Mouse (Mus musculus) heart, embryonic 11.5 days (tissue): Measurements from ENCODE around the gene Rpap1. TPM values are rescaled to one million over a fixed set of nuclear protein-coding genes. Genes with fewer than 3 reads are reported as not detected.
A peak's percentile ranks its signal among the peaks of the same experiment; 100 is the strongest.
"Not testable (repeated sequence)": the region's sequence is repeated elsewhere in the genome, so short reads cannot be mapped to it uniquely, and the experiment has no call there.

ENCODE experiments used
- ATAC-seq: fragments of 200-750 bp; cut with Nextera tagmentation; replicated peaks from 2 replicates; pipeline ENCODE4 v1.8.0; 2017; ENCODE audit warnings: moderate library complexity; ENCODE audit not compliant: insufficient number of reproducible peaks, low FRiP score, low TSS enrichment
- H3K27ac ChIP-seq: fragments of 300-500 bp; sonication (generic); 2 replicates; pipeline ENCODE4 v1.5.1; 2014; ENCODE audit warnings: mild to moderate bottlenecking, low read depth, low read length
- H3K27me3 ChIP-seq: fragments of 300-500 bp; sonication (generic); 2 replicates; pipeline ENCODE4 v1.6.1; 2014; ENCODE audit warnings: mild to moderate bottlenecking, low read length, mixed read lengths; ENCODE audit not compliant: control insufficient read depth, insufficient read depth
- H3K36me3 ChIP-seq: fragments of 300-500 bp; sonication (generic); 2 replicates; pipeline ENCODE4 v1.6.1; 2014; ENCODE audit warnings: mild to moderate bottlenecking, low read length, moderate library complexity, mixed read lengths; ENCODE audit not compliant: control insufficient read depth, insufficient read depth
- H3K4me1 ChIP-seq: fragments of 300-500 bp; sonication (generic); 2 replicates; pipeline ENCODE4 v1.6.1; 2014; ENCODE audit warnings: low read length; ENCODE audit not compliant: control insufficient read depth, insufficient read depth
- H3K4me2 ChIP-seq: fragments of 300-500 bp; sonication (generic); 2 replicates; pipeline ENCODE4 v1.6.1; 2014; ENCODE audit warnings: mild to moderate bottlenecking, moderate library complexity
- H3K4me3 ChIP-seq: fragments of 300-500 bp; sonication (generic); 2 replicates; pipeline ENCODE4 v1.5.1; 2014; ENCODE audit warnings: low read depth, low read length
- H3K9ac ChIP-seq: fragments of 300-500 bp; sonication (generic); 2 replicates; pipeline ENCODE4 v1.6.1; 2014; ENCODE audit warnings: mild to moderate bottlenecking, low read depth, low read length, moderate library complexity
- H3K9me3 ChIP-seq: fragments of 300-500 bp; sonication (generic); replicated peaks from 2 replicates; pipeline ENCODE4 v1.6.1; 2016; ENCODE audit warnings: low read length; ENCODE audit not compliant: control insufficient read depth
- WGBS: fragments of 180-500 bp; shearing (Covaris S2); extraction: QIAGEN DNeasy Blood & Tissue Kit; methylation state at CpG from one replicate; pipeline ENCODE4 v1.1.7; 2014; ENCODE audit not compliant: insufficient replicate concordance; 5-methylcytosine and 5-hydroxymethylcytosine counted together
- polyA plus RNA-seq: library from polyadenylated mRNA; unstranded; fragments of >200 nt; fragmentation: Nextera tagmentation; extraction: Ambion mirVana; gene quantifications from 2 replicates; pipeline ENCODE4 v1.2.1, GENCODE M21; 2014

Rpap1 gene
- polyA plus RNA-seq, 1 experiment from 2014 or later, result 16.2 TPM

DNA sequence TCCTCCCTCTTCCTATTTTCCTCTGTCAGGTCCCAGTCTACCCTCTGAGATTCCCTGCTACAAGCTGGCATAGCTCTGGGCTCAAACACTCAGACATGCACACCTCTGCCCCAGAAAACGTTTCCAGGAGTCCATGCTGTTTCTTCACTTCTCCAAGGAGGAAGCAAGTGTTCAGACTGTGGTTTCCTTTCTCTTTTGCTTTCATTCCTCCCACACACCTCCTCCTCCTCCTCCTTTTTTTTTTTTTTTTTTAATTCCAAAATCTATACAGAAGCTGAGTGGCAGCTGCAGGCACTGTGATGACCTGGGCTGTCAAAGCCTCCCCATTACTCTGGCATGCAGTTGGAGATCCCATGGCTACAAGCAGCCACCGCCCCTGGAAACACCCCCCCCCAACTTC, 46.8 kb downstream of the Rpap1 start:
- Histone ChIP-seq H3K4me1 (peaks cover 33% of the 10 kb centered on the region), H3K4me3 (no peak overlapping the region), H3K36me3 (peaks cover 3% of the 10 kb centered on the region; the same call in 1 of the 2 replicates), H3K4me2 (peak overlapping the region; percentile 100), H3K27me3 (peaks cover 31% of the 10 kb centered on the region), H3K27ac (no peak overlapping the region), H3K9me3 (no peaks in the 10 kb centered on the region), H3K9ac (no peak overlapping the region)
- ATAC-seq, result no peak
- 16% methylated on average over 2 of the region's 2 CpGs for WGBS

GRCm38 (mm10) chr2:119737124-119737523, 50.2 kb downstream of the Rpap1 start:
- peaks cover 12% of the 10 kb centered on the region for H3K27me3 ChIP-seq
- ATAC-seq, result no peak
- no peak overlapping the region for H3K27ac ChIP-seq
- H3K9me3 ChIP-seq, result no peaks in the 10 kb centered on the region
- 24% methylated on average over 12 of the region's 12 CpGs for WGBS
- H3K36me3 ChIP-seq, result peaks cover 20% of the 10 kb centered on the region
- H3K4me2 ChIP-seq, result peak overlapping the region; percentile 23; the same call in 1 of the 2 replicates
- no peak overlapping the region for H3K4me3 ChIP-seq
- H3K9ac ChIP-seq, result no peak overlapping the region
- H3K4me1 ChIP-seq, result peaks cover 5% of the 10 kb centered on the region

GRCm38 (mm10) chr2:119730735-119731134, 56.6 kb downstream of the Rpap1 start:
- H3K9me3 ChIP-seq, result no peaks in the 10 kb centered on the region
- ATAC-seq, result no peak
- no peak overlapping the region for H3K27ac ChIP-seq
- WGBS, result 86% methylated on average over 4 of the region's 4 CpGs
- no peaks in the 10 kb centered on the region for H3K27me3 ChIP-seq
- no peak overlapping the region for H3K4me2 ChIP-seq
- H3K36me3 ChIP-seq, result peaks cover 42% of the 10 kb centered on the region
- no peak overlapping the region for H3K4me3 ChIP-seq
- H3K4me1 ChIP-seq, result no peaks in the 10 kb centered on the region
- no peak overlapping the region for H3K9ac ChIP-seq

- H3K27me3 ChIP-seq, result no peaks in the 10 kb centered on the region
- no peak overlapping the region for H3K27ac ChIP-seq
- 76% methylated on average over 3 of the region's 3 CpGs for WGBS
- no peak overlapping the region for H3K4me2 ChIP-seq
- H3K4me3 ChIP-seq, result no peak overlapping the region
- ATAC-seq, result no peak
- H3K9me3 ChIP-seq, result no peaks in the 10 kb centered on the region
- H3K9ac ChIP-seq, result no peak overlapping the region
- no peaks in the 10 kb centered on the region for H3K4me1 ChIP-seq
- peaks cover 35% of the 10 kb centered on the region for H3K36me3 ChIP-seq
Observed at GRCm38 (mm10) chr2:119727762-119728416, 59.4 kb downstream of the Rpap1 start.

DNA sequence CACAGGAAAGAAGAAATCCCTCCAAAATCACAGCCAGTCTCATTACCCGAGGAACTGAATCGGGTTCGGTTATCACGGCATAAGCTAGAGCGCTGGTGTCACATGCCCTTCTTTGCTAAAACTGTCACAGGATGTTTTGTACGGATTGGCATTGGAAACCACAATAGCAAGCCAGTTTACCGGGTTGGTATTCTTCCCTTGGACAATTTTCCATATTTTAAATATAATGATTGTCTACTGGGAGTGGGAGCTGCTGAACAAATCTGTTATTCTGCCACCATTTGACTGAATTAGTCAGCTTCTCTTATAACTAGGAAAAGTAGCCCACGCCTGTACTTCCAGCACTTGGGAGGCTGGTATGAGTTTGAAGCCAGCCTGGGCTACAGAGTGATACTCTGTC, 66.3 kb downstream of the Rpap1 start:
- Histone ChIP-seq H3K9ac (no peak overlapping the region), H3K27ac (no peak overlapping the region), H3K4me1 (no peaks in the 10 kb centered on the region), H3K4me2 (no peak overlapping the region), H3K4me3 (no peak overlapping the region), H3K9me3 (no peaks in the 10 kb centered on the region), H3K36me3 (peaks cover 28% of the 10 kb centered on the region), H3K27me3 (no peaks in the 10 kb centered on the region)
- 94% methylated on average over 8 of the region's 8 CpGs for WGBS
- ATAC-seq, result no peak

GRCm38 (mm10) chr2:119715868-119716267, 71.5 kb downstream of the Rpap1 start:
- H3K4me2 ChIP-seq, H3K9me3 ChIP-seq, H3K27ac ChIP-seq, H3K9ac ChIP-seq, H3K4me1 ChIP-seq, H3K36me3 ChIP-seq, ATAC-seq, H3K4me3 ChIP-seq, H3K27me3 ChIP-seq: not testable (repeated sequence)
- 94% methylated on average over 2 of the region's 2 CpGs for WGBS

Other genes with a start within 250 kb of the Rpap1 start
- 0.27 and 0.45 TPM in 2 replicates for gene Exd1, start 239.9 kb downstream of the Rpap1 start, polyA plus RNA-seq
- gene Chp1, start 239.8 kb downstream of the Rpap1 start, polyA plus RNA-seq, result 46.5 and 48.9 TPM in 2 replicates
- 56.4 and 57.3 TPM in 2 replicates for gene Nusap1, start 169.2 kb downstream of the Rpap1 start, polyA plus RNA-seq
- 22.9 and 25.5 TPM in 2 replicates for gene Oip5, start 169.1 kb downstream of the Rpap1 start, polyA plus RNA-seq
- 54.5 and 64.1 TPM in 2 replicates for gene Ndufaf1, start 124.7 kb downstream of the Rpap1 start, polyA plus RNA-seq
- gene Rtf1, start 112.5 kb downstream of the Rpap1 start, polyA plus RNA-seq, result 20.3 and 24.0 TPM in 2 replicates
- 1.9 and 2.2 TPM in 2 replicates for gene Itpka, start 45.2 kb downstream of the Rpap1 start, polyA plus RNA-seq
- gene Ltk, start 27.1 kb downstream of the Rpap1 start, polyA plus RNA-seq, result 0.07 TPM in 1 of 2 replicates, not detected in the other
- gene Tyro3, start 10.2 kb upstream of the Rpap1 start, polyA plus RNA-seq, result 7.3 and 8.4 TPM in 2 replicates
- gene Mga, start 109.7 kb upstream of the Rpap1 start, polyA plus RNA-seq, result 20.2 and 30.1 TPM in 2 replicates
- 2.5 and 3.2 TPM in 2 replicates for gene Mapkbp1, start 185.2 kb upstream of the Rpap1 start, polyA plus RNA-seq
- 12.7 and 16.0 TPM in 2 replicates for gene Jmjd7, start 239.9 kb upstream of the Rpap1 start, polyA plus RNA-seq
- 0.92 and 1.8 TPM in 2 replicates for gene Gm28042, start 240.0 kb upstream of the Rpap1 start, polyA plus RNA-seq
- gene Pla2g4b, start 245.9 kb upstream of the Rpap1 start, polyA plus RNA-seq, result 1.2 and 2.3 TPM in 2 replicates